Mouse (Mus musculus) olfactory bulb, adult 2 months (tissue): ENCODE measurements around the gene Ralgapa2. TPM values are rescaled to one million over a fixed set of nuclear protein-coding genes. Genes with fewer than 3 reads are reported as not detected.

Source experiments
- H3K27ac ChIP-seq: fragments of 200-500 bp; 2 replicates; pipeline ENCODE4 v1.5.1; 2012; ENCODE audit warnings: low read depth, low read length; ENCODE audit not compliant: insufficient read depth
- H3K4me1 ChIP-seq: fragments of 200-500 bp; 2 replicates; pipeline ENCODE4 v1.6.1; 2012; ENCODE audit warnings: low read length; ENCODE audit not compliant: control insufficient read depth, insufficient read depth
- H3K4me3 ChIP-seq: fragments of 200-500 bp; 2 replicates; pipeline ENCODE4 v1.5.1; 2012; ENCODE audit warnings: mild to moderate bottlenecking, low read depth, low read length, moderate library complexity; ENCODE audit not compliant: insufficient read depth
- CTCF ChIP-seq: fragments of 200-500 bp; IDR thresholded peaks from 2 replicates; pipeline ENCODE4 v1.5.1; 2012; ENCODE audit warnings: low read depth, mild to moderate bottlenecking, low read length, moderate library complexity; ENCODE audit not compliant: insufficient read depth
- POLR2A ChIP-seq: fragments of 200-500 bp; IDR thresholded peaks from 2 replicates; pipeline ENCODE4 v1.6.1; 2012; ENCODE audit warnings: mild to moderate bottlenecking, low read depth, low read length, moderate library complexity; ENCODE audit not compliant: insufficient read depth
- WGBS: fragments of 180-500 bp; shearing (Covaris S2); methylation state at CpG from one replicate; pipeline ENCODE4 v1.1.7; 2018; 5-methylcytosine and 5-hydroxymethylcytosine counted together
- polyA plus RNA-seq: library from polyadenylated mRNA; stranded (reverse); fragments of >200 nt; gene quantifications from 2 replicates; pipeline ENCODE4 v1.2.4, GENCODE M21; 2012; ENCODE audit warnings: low replicate concordance; ENCODE audit not compliant: missing spikeins, insufficient read depth, insufficient read length

The Ralgapa2 gene
- polyA plus RNA-seq, 1 experiment: not detected

GRCm38 (mm10) chr2:146221076-146221928, 290.8 kb downstream of the Ralgapa2 start, which contains the start of gene Insm1:
Gene Insm1, plus strand, starts transcription at chr2:146221921.
- under 1% methylated on average over 82 of the region's 86 CpGs for WGBS
- TF ChIP-seq CTCF (no peak), POLR2A (no peak)
- Histone ChIP-seq H3K4me1 (peaks cover 29% of the 10 kb centered on the region), H3K27ac (peak within 1 kb of the TSS; percentile 71), H3K4me3 (peak within 1 kb of the TSS; percentile 53)

GRCm38 (mm10) chr2:146220591-146221075, 291.5 kb downstream of the Ralgapa2 start:
- TF ChIP-seq CTCF (no peak), POLR2A (no peak)
- Histone ChIP-seq H3K4me1 (peaks cover 29% of the 10 kb centered on the region), H3K4me3 (peak overlapping the region; percentile 53), H3K27ac (0 out of 2 replicates have a peak overlapping the region, but pooled peaks have one; percentile 18)
- 11% methylated on average over 24 of the region's 24 CpGs for WGBS

- H3K27ac ChIP-seq: no peak overlapping the region
- H3K4me3 ChIP-seq: no peak overlapping the region
- peaks cover 29% of the 10 kb centered on the region for H3K4me1 ChIP-seq
- WGBS: 50% methylated on average over 11 of the region's 11 CpGs
- no peak for TF ChIP-seq POLR2A
- TF ChIP-seq CTCF: no peak
These were observed 292.4 kb downstream of the Ralgapa2 start for GRCm38 (mm10) chr2:146219791-146220190.

- WGBS: 58% methylated on average over 19 of the region's 19 CpGs
- Histone ChIP-seq H3K4me3 (no peak overlapping the region), H3K27ac (no peak overlapping the region), H3K4me1 (peaks cover 31% of the 10 kb centered on the region)
- no peak for TF ChIP-seq POLR2A
- no peak for TF ChIP-seq CTCF
These were observed 293.1 kb downstream of the Ralgapa2 start for GRCm38 (mm10) chr2:146218881-146219535.

- TF ChIP-seq CTCF: no peak
- no peak for TF ChIP-seq POLR2A
- 22% methylated on average over 40 of the region's 40 CpGs for WGBS
- Histone ChIP-seq H3K27ac (no peak overlapping the region), H3K4me3 (no peak overlapping the region), H3K4me1 (peaks cover 27% of the 10 kb centered on the region)
These were observed 293.9 kb downstream of the Ralgapa2 start for GRCm38 (mm10) chr2:146218161-146218691.

- WGBS: 10% methylated on average over 16 of the region's 16 CpGs
- Histone ChIP-seq H3K27ac (no peak overlapping the region), H3K4me1 (peaks cover 27% of the 10 kb centered on the region), H3K4me3 (no peak overlapping the region; the same call in 1 of the 2 replicates)
- TF ChIP-seq POLR2A: no peak
- no peak for TF ChIP-seq CTCF
These were observed 294.7 kb downstream of the Ralgapa2 start for GRCm38 (mm10) chr2:146217227-146217980.

GRCm38 (mm10) chr2:146216111-146217064, 295.8 kb downstream of the Ralgapa2 start:
- no peak overlapping the region for H3K4me3 ChIP-seq
- H3K4me1 ChIP-seq: peaks cover 25% of the 10 kb centered on the region
- WGBS: 67% methylated on average over 14 of the region's 14 CpGs
- H3K27ac ChIP-seq: no peak overlapping the region
- TF ChIP-seq POLR2A: no peak

GRCm38 (mm10) chr2:146214715-146215114, 297.4 kb downstream of the Ralgapa2 start:
- Histone ChIP-seq H3K4me3 (no peak overlapping the region), H3K4me1 (peaks cover 20% of the 10 kb centered on the region), H3K27ac (no peak overlapping the region)
- no peak for TF ChIP-seq POLR2A
- TF ChIP-seq CTCF: 0 out of 2 replicates have a peak, but pooled peaks have one; percentile 33
- 2% methylated on average over 9 of the region's 9 CpGs for WGBS
